Mouse (Mus musculus): ENCODE data around the gene Clcn6. TPM values are rescaled to one million over a fixed set of nuclear protein-coding genes. Genes with fewer than 3 reads are reported as not detected.
A peak's percentile ranks its signal among the peaks of the same experiment; 100 is the strongest.

The Clcn6 gene
- total RNA-seq, 2 experiments from 2014 or later, result 86.1 to 86.6 TPM

DNA sequence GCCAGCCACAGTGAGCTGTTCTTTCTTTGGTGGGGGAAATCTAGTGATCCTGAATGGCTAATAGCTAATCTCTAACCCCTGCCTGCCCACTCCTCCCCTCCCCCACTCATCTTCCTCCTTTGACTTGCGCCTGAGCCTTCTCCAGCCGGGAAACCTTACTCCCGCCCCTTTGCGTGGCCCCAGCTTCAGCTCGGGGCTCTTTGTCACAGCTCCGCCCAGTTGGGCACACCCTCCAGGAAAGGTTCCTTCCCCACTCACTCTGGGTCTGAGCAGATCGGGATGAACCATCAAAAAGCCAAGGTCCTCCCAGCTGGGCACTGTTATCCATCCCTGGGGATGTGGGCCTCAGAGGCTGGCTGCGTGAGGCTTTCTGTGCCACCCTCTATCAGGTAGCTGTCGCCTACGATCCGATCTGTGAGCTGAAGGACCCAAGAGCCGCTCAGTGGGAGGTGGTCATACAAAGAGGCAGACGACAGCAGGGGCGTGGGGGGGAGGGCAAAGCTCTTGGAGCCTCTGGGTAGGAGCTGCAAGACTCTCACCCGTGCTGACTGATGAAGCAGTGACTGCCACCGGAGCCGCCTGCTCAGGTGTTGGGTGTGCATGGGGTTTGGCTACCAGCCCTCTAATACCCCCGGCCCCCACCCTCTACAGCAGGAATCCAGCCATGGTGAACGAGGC lies 2.5 kb upstream of the Clcn6 start:
- DNase-seq, result peak; percentile 65

DNA sequence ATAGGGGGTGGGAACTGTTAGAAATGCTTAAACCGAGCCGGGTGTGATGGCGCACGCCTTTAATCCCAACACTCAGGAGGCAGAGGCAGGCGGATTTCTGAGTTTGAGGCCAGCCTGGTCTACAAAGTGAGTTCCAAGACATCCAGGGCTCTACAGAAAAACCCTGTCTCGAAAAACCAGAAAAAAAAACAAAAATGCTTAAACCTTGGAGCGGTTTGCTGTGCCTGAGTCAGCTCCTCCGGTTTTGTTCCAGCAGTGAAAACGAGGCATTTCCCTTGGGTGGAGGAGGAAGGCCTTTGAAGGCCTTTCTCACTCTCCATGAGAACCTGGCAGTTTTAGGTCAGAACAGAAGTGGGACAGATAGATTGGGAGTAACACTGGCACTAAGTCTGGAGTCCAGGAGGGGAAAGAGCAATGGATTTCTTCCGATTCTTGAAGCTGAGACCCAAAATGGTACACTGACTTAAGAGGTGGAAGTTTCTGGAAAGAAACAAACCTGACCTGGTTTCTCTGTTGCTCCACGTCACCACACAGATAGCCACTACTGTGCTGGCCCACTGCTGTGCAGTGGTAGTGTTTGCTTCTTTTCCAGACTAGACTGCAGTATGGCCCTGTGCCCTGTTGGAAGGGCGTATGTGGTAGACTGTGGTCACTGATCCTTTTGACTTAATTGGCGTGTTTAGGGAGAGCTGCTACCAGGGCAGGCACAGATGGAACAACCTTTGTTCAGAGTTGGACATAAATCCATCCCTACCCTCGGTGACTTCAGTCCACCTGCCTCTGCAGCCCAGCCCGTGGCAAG lies 1.6 kb upstream of the Clcn6 start:
- intact Hi-C loops (cut with DNase I), result no loop called here
- DNase-seq, result no peak

More for the DNA sequence above, 2.5 kb upstream of the Clcn6 start:
- intact Hi-C loops (cut with DNase I), result no loop called here

DNA sequence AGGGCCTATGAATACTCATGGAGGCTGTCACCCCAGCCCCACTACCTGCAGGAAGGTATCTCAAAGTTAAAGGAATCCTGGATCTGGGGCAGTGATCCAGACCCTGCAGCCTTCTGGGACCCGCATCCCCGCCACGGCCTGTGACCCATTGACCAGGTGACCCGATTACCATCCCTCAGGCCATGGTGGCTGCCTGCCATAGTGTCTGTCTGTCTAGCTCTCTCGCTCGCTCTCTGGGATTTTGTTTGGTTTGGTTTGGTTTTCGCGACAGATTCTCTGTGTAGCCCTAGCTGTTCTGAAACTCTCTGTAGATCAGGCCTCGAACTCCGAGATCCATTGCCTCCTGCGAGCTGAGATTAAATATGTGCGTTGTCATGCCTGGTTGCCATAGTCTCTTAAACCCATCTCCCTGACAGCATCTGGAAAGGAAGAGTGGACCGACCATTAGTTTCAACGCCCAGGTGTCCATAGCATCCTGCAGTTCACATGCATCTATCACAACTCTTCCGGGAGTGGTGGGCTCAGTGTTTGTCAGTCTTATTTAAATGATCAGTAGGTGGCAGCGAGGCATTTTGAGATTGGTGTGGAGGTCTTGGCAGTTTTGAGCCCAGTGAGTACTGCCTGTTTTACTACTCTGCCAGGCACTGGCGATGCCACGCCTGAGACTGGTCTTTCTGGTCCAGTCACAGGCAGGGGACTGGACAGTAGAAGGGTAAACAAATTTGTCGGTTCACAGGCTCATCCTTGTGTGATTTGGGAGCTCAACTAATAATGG lies 820 bp upstream of the Clcn6 start:
- peak; percentile 53 for DNase-seq
- intact Hi-C loops (cut with DNase I), result no loop called here

DNA sequence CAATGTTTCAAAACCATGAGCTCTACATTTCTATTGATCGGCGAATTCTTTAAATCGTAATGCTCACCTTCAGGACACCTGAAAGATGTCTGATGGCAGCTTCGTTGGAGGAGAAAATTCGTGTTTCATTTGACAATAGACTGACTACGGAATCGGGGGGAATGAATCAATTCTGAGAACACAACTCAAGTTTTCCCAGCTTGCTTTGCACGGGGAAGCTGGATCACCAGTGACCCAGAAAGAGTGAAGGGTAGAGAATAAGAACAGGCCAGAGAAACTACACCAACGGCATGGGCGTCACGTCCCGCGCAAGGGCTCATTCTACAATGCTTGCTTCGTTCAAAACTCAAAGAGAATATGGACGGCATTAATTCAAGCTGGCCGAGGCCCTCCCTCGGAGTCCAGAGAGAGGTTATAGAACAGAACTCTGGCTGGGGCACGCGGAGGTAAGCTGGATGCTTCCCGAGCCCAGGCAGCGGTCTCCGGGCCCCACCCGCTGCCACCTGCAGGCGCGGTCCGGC lies 482 bp downstream of the Clcn6 start:
- intact Hi-C loops (cut with DNase I), result no loop called here
- no peak for DNase-seq

DNA sequence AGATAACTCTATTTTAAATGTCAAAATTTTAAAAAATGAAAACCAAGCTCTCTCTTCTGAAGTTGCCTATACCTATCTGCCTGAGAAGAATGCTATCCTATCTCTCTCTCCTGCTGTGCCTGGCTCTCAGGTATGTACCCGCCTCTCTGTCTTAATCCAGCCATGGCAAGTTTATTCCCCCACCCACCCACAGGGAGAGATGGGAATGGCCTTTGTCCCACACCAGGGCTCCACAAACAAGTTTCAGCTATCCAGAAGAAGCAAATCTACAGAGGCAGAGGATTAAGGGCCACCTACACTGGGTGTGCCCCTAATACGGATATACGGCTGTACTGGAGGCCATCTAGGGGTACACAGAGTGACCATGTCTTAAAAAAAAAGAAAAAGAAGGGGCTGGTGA lies 3.2 kb downstream of the Clcn6 start:
- intact Hi-C loops (cut with DNase I), result no loop called here
- DNase-seq, result no peak

DNA sequence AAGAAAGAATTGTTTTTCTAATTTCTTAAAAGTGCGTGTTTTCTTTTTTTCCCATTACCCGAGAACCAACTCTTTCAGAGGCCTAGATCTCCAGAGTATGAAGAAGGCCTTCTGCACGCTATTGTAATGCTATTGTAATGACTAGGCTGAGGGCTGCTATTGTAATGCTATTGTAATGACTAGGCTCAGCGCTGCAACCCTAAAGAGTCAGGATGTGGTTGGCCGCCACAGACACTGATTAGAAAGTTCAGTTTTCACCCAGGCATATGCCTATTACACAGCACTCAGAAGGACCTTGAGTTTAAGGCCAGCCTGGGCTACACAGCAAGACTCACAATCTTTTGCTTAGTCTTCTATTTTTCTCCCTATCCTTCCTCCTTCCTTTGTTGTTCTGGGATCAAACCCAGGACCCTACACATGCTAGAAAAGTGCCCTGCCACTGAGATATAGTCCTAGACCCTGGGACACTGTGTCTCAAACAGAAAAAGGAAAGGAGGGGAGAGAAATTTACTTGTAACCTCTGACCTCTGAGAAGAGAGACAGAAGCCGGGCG lies 4.7 kb downstream of the Clcn6 start:
- no peak for DNase-seq
- intact Hi-C loops (cut with DNase I), result no loop called here

DNA sequence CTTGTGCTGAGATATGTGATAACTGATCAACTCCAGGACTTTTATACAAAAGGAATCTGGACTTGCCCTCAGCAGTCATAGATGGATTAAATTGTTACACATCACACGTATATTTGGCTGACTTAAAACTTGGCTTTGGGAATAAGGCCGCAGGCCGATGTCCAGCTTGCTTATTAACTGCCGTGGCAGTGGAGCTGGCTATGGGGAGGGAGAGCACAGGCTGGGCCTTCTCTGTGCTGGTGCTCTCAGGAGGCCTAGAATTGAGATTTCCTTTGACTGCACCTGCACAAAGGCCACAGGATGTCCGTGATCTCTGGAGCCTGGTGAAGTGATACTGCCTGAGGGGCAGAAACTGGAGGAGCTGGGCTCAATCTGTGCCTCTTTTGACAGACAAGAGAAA lies 8.1 kb downstream of the Clcn6 start:
- intact Hi-C loops (cut with DNase I), result no loop called here
- DNase-seq, result no peak

DNA sequence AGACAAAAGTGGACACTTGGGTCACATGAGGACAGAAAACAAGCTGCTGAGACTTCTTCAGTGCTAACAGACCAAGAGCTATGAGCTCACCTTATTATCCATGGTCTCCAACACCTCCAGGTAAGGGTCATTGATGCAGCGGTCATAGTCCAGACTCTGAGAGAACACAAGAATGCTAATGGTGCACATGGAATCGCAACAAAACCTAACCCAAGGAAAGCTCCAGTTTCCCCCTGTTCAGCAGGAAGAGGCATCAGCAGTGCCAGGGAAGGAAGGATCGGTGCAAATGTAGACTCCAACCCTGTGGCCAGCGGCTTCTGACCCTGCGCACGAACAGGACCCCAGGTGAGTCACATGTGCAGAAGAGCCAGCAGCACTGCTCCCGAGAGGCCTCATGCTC lies 9.3 kb downstream of the Clcn6 start:
- no peak for DNase-seq
- intact Hi-C loops (cut with DNase I), result no loop called here

DNA sequence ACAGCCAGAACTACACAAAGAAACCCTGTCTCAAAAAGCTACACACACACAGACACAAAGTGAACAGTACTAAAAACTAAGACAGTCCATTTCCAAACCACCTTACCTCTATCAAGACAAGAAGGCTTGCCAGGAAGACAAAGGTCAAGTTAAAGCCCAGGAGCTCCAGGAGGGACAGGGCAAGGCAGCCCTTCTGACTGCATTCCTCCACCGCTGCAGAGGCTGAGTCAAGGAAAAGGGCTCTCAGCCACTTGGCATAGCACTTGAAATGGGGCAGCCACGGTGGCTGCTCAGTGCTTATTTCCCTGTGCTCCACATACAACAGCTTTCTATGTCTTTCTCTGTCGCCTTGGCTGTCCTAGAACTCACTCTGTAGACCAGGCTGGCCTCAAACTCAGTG lies 14.6 kb downstream of the Clcn6 start:
- intact Hi-C loops (cut with DNase I), result no loop called here
- DNase-seq, result no peak

DNA sequence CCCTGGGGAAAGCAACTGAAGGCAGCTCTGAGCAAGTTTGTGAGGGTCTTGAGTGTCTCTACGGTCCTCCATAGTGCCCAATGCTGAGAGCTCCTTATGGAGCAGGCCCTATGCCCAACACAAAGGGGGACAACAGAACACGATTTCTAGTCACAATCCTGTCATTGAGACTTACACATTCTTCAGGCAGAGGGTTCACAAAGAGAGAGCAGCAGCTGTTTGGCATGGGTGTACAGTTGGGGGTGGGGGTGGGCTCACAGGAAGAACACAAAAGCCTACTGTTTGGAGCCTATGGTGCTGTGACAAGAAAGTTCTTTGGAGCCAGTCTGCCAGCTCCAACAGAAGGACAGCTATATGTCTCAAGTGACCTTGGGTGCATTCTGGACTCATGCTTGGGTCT lies 20.2 kb downstream of the Clcn6 start:
- intact Hi-C loops (cut with DNase I), result loop anchor here (10.0 kb wide), 1 partner anchor 134 kb away; no protein-coding TSS in a partner anchor
- no peak for DNase-seq

DNA sequence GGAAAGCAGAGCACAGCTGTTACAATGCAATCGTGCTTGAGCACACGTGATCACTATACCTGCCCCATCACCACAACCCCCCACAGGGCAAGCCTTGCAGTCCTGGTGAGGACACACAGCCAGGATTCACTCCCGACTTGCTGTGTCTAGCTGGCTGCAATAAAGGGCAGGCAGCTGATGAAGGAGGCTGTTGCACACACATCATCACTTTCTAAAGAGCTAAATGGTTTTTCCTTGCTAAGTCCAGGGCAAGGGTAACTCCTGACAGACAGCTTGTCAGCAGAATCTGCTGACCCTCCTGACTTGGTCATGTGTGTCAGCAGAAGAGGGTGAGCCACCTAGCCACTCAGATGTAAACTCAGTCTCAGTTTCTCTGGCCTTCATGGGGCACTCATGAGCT lies 21.6 kb downstream of the Clcn6 start:
- intact Hi-C loops (cut with DNase I), result loop anchor here (10.0 kb wide), 1 partner anchor 132 kb away; no protein-coding TSS in a partner anchor
- no peak for DNase-seq

DNA sequence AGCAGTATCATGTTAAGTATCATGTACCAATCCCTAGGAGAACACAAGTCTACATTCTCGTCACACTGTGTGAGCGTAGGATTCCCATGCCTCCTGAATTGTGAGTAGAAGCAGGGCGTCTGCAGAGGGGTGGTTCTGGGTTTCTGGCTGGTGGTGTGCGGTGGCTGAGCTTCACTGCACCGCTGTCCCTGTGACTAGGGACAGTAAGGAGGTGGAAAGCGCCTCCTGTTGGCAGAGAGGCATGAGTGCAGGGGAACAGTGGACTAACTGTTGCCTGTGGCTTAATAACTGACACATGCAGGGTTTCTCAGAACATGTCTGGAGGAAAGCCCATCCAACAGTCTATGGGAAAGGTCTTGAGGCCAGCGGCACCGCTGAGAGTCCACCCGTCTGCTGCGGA lies 23.2 kb downstream of the Clcn6 start:
- intact Hi-C loops (cut with DNase I), result loop anchor here (10.0 kb wide), 1 partner anchor 131 kb away; no protein-coding TSS in a partner anchor
- peak; percentile 17 for DNase-seq

DNA sequence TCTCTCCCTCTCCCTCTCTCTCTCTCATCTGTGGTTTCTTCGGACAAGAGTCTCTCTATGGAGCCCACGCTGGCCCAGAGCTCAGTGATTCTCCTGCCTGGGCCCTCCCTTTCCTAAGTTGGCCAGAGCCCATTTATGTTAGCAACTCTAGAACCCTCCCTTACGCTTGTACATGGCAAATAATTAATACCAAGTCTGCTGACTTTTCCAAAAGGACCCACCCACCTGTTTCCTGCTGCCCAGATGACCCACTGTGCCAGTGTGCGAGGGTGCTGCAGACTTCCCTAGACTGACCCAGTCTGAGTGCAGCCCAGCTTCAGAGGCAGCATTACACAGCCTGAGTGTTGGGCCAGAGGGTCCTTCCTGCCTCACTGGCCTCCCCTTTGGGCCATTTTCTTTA lies 26.4 kb downstream of the Clcn6 start:
- no peak for DNase-seq
- intact Hi-C loops (cut with DNase I), result loop anchor here (10.0 kb wide), 1 partner anchor 127 kb away; no protein-coding TSS in a partner anchor

DNA sequence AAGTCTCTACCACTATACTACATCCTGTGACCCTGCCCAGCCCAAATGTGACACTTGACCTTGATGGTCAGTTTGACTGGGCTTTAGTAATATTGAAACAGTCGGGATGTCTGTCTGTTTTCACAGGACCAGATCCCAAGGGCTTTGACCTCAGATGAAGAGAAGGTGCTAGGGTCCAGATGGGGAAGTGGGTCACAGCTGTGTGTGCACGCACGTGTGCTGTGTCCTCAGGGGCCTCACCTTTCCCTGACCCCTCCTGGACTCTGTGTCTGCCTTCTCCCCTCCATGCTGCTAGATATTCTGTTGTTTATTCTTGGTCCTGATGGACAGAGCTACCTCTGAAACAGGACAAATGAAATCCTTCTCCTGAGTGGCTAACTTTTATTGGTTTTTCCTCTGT lies 27.3 kb downstream of the Clcn6 start:
- no peak for DNase-seq
- intact Hi-C loops (cut with DNase I), result loop anchor here (10.0 kb wide), 1 partner anchor 127 kb away; no protein-coding TSS in a partner anchor

DNA sequence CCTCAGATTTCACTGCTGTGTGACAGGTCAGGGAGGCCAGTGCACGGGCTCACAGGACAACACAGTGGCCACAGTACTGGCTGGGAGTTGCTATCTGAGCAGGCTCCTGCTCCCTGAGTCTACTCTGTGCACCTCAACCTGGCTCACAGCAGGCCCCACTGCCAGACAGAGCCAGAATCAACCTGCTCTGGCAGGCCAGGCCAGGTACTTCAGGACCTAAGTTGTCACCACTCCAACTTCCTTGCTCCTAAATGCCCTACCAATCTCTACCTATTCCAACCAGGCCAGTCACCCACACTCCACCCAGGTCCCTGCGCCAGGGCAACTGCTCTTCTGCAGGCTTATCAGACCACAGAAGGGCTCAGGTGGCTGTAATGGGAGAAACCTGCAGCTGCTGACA lies 29.0 kb downstream of the Clcn6 start:
- no peak for DNase-seq
- intact Hi-C loops (cut with DNase I), result loop anchor here (10.0 kb wide), 1 partner anchor 125 kb away; no protein-coding TSS in a partner anchor

DNA sequence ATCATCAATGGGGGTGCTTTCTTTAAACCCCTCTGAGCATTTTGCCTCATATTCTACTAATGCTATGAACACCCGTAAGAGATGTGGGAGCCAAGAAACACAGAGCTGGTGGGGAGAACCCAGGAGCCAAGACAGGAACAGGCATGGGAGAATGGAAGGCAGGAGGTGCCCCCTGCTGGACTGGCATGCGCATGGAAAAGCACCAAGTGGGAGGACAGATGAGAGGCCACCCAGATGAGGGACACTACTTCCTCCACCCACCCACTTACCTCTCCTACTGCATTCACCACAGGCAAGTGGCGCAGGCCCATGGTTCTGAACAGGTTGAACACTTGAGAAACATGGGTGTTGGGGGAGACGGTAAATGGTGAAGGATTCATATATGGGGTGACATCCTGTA lies 30.2 kb downstream of the Clcn6 start:
- peak; percentile 45 for DNase-seq
- intact Hi-C loops (cut with DNase I), result no loop called here

DNA sequence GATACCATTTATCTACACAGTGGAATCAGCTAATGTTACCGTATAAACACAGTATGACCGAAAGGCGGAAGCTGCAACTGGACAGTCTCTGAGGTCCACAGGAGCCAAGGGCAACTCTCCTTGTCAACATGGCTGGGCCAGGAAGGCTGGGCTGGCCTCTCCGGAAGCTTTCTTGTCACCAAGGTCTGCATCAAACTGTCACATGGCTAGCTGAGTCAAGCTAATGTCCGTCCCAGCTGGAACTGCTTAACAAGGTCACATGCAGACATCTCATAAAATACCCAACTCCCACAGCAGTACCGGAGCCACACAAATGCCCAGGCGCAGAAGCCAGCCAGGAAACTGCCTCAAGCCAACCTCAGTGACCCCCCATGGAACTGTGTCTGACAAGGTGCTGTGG lies 34.3 kb downstream of the Clcn6 start:
- intact Hi-C loops (cut with DNase I), result no loop called here
- DNase-seq, result no peak

DNA sequence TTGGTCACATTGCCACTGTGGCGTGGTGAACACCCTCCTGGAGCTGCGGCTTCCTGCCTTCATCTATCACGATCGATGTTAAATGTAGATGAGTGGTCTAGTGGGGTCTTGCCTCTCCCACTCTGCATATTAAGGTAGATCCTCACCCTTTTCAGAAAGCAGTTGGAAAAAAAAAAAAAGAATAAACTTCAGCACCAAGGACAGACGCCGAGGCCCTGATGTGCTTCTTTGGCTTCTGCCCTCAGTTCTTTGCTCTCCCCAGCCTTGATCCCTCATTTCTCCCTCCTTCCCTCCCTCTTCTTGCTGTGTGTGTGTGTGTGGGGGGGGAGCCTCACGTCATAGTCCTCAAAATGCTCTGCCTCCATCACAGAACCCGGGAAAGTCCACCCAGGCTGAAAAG lies 36.8 kb downstream of the Clcn6 start:
- no peak for DNase-seq
- intact Hi-C loops (cut with DNase I), result no loop called here

DNA sequence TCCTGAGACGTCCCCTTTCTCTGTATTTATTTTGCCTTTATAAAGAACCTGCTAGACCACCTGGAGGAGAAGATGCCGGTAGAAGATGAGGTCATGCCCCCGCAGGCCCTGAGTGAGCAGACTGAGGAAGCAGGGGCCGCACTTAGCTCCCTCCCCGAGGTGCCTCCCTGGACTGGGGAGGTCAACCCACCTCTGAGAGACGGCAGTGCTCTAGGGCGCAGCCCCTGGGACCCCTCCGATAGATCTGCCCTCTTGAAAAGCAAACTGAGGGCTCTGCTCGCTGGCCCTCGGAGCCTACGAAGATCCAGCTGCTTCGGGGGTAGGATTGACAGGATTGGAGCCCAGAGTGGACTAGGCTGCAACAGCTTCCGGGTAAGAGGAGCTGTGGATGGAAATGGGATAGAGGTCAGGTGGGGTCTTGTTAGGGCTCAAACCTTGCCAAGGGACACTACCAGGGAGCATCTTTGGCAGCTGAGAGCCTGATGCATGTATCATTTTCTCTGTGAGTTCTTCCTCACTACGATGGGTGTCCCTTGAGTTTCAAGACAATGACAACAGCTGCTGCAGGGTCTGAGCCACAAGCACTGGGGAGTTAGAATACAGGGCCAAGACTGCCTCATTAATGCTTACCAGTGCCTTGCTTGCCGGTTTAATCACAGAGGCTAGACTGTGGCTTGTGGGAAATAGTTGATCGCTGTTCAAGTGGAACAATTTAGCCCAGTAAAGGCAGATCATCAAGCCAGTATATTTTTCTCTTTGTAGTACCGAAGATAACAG lies 37.4 kb downstream of the Clcn6 start:
- intact Hi-C loops (cut with DNase I), result no loop called here
- no peak for DNase-seq

DNA sequence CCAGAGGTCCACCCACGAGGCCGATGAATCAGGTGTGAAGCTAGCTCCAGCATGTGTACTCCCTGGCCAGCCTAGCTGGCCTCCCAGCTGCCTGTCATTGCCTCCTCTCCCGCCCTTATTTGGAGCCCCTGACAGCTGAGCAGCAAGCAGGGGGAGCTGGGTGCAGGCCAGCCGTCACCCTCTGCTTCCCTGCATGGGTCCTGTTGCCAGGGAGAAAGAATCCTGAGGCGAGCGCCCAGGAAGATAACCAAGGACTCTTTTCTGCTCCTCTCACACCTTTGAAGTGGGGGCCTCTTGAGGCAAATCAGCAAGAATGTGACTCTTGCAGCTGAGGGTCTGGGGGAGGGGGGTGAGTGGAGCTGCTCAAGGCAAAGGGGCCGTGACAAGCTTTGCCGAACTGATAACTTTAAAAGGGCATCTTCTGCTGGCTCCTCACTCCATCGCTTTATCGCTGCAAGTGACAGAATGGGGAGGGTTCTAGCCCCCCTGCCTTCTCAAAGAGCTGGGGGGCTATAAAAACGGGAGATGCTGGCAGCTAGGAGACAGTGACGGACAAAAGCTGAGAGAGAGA lies 38.3 kb downstream of the Clcn6 start, which contains the start of gene Nppa:
Nppa (plus strand) TSS at position 521 of the 571 bp plus-strand sequence.
- peak; percentile 29 for DNase-seq
- intact Hi-C loops (cut with DNase I), result no loop called here
